Mouse (Mus musculus) testis, adult 2 months (tissue): ENCODE measurements around the gene Gm10645.

Source experiments
- CTCF ChIP-seq: fragments of 200-500 bp; IDR thresholded peaks from 2 replicates; pipeline ENCODE4 v1.5.1; 2012; ENCODE audit warnings: low read depth, mild to moderate bottlenecking, inconsistent platforms, low read length, moderate library complexity; ENCODE audit not compliant: control insufficient read depth, insufficient read depth, insufficient replicate concordance
- POLR2A ChIP-seq: fragments of 200-500 bp; IDR thresholded peaks from 2 replicates; pipeline ENCODE4 v1.6.1; 2012; ENCODE audit warnings: low read depth, mild to moderate bottlenecking, inconsistent platforms, low read length, moderate library complexity; ENCODE audit not compliant: control insufficient read depth

GRCm38 (mm10) chr8:83169709-83170108 lies 3.7 kb upstream of the Gm10645 start:
- TF ChIP-seq POLR2A (no peak), CTCF (no peak)
